Mouse (Mus musculus) CD4-positive helper T cell, adult 2 months (primary cell): Measurements from ENCODE around the gene Rasgef1a.

Experiments used
- DNase-seq: peaks from one replicate; pipeline ENCODE4 v3.0.0-alpha.2; 2012; ENCODE audit warnings: low read depth, missing footprints, low spot score

Rasgef1a gene

DNA sequence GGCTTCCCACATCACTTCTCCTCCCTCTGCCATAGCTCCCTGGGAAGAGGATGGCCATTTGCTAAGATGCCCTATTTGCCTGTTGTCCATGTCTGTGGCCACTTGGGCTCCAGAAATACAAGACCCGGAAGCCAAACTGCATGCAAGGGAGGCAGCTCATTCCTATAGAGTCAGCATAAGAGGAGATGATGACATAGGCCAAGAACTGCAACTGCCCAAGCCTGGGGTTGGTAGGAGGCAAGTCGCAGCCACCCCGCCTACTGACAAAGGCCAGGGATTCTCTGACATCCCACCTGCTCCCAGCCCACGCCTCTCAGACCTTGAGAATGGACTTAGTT, 59.7 kb downstream of the Rasgef1a start:
- DNase-seq, result no peak

DNA sequence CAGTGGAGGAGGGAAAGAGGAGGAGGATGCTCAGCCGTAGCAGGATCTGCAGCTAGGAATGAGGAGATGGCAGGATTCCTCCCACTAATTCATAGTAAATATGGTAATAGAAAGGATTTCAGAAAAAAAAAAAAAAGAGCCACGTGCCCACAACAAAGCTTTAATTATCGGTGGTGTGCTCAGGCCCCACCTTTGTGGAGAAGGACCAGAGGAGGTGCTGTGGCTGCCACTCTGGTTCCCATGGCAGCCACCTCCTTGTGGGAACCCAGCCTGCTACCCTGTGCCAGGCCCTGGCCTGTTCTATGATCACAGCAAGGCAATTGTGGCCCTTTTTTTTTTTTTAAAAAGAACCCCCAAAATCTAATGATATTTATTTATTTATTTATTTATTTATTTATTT, 60.2 kb downstream of the Rasgef1a start:
- DNase-seq, result no peak

DNA sequence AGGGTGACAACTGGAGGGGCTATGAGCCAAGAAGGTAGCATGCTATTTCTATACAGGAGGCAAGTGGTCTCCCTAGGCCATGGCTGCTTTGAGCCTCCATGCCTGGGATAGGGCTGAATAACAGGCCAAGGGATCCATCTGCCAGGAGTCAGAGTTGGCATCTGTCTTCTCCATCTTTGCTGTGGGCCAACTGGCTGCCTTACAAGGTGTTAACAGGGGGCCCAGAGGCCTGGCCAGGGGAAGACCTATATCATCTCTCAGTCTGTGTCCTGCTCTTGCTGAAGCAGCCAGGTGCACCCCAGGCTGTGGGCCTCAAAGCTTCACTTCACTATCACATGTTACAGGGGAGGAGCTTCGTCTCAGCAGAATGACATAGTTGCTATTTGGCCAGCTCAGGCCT, 60.9 kb downstream of the Rasgef1a start:
- DNase-seq, result no peak

DNA sequence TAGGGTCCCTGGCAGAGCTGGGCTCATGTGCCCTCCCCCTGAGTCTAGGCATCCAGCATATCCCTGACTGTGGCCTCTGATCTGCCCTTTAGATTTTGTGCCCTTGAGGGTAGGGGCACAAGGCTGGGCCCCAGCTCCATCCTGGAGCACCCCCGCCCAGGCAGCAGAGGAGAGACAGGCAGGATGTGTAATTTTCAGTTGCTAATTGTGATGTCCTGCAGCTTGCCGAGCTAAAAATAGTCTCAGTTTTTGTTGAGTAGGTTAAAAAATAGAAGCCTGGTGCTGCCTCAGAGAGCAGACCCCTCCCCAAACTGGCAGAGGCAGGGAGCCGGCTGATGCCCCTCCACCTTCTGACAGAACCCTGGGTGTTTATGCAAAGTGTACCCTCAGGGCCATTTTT, 62.9 kb downstream of the Rasgef1a start:
- no peak for DNase-seq

DNA sequence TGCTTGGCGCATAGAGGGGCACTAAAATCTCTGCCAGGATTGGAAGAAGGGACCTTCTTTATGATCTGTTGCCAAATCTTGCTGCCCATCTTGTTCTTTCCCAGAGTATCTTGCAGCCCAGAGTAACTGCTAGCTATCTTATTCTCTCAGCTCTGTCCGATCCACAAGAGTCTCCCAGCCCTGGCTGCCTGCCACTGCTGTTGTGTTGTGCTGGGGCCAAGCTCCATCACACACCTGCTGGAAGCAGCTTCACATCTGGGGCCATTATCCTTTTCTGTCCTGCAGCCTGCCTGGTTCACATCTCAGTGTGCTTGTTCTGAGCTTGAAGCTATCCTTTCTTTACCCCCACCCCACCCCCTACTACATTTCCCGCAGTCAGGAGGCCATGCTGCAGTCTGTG, 65.0 kb downstream of the Rasgef1a start:
- DNase-seq, result no peak

DNA sequence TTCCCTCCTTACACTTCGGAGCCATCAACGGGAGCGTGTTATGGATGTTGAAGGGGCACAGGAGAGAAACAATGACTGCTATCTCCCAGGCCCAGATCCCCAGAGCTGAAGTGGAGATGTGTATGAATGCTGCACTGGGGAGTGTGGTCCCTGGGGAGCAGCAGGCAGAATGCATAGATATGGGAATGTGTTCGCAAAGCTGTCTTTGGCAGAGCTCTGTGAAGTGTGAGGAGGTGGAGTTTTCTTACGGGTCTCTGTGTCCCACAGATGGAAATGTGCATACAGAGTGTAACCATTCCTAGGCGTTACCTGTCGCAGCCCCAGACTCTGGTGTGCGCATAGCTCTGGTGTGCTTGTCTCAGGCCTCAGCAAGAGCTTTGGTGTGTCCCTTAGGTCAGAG, 65.5 kb downstream of the Rasgef1a start:
- DNase-seq, result no peak

DNA sequence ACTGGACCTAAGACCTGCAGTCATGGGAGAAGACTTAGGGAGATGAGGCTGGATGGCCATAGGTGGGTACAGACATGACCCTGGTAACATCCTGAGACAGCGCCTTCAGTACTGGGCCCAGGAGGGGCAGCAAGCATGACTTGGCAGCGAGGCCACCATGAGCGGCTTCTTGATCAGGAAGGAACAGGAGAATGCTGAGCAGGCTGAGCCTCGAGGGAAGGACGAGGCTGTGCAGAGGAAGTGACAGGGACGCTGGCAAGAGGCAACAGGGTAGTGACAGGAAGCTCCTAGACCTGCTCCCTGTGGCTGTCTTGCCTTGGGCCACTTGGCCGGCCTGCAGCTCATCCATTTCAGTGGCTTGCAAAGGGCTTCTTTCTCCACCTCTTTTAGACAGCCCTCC, 66.2 kb downstream of the Rasgef1a start:
- DNase-seq, result no peak

DNA sequence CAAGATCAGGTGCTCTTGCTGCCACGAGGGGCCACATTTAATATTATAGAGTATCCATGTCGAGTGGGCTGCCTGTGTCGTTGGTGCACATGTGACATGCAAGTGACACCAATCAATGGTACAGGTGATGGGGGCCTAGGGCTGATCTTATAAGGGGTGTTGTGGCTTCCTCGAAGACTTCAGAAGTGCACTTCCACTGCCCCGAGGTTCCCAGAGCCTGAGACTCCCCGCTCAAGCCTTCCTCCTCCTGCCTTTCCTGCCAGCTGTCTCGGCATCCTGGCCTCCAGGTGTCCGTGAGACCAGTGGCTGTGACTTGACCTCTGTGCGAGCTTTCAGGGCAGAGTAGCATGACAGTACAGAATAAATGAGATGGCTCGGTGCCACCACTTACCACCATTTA, 67.5 kb downstream of the Rasgef1a start:
- DNase-seq, result no peak

DNA sequence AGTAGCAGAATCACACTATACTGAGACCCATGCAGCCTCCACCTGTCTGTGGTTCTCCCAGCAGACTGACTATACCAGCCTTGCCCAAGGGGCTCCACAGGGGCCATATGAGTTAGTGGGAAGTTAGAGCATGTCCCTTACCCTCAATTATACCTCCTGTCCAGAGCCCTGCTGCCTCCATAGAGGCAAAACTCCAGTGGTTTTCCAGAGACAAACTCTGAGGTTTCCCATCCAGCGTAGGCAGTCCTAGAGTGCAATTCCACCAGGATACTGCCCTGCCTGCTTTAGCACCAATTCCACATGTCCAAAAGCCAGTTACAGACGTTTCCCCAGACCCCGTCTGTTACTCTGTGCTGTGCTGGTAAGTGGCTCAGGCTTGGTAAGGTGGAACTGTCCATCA, 68.1 kb downstream of the Rasgef1a start:
- no peak for DNase-seq

DNA sequence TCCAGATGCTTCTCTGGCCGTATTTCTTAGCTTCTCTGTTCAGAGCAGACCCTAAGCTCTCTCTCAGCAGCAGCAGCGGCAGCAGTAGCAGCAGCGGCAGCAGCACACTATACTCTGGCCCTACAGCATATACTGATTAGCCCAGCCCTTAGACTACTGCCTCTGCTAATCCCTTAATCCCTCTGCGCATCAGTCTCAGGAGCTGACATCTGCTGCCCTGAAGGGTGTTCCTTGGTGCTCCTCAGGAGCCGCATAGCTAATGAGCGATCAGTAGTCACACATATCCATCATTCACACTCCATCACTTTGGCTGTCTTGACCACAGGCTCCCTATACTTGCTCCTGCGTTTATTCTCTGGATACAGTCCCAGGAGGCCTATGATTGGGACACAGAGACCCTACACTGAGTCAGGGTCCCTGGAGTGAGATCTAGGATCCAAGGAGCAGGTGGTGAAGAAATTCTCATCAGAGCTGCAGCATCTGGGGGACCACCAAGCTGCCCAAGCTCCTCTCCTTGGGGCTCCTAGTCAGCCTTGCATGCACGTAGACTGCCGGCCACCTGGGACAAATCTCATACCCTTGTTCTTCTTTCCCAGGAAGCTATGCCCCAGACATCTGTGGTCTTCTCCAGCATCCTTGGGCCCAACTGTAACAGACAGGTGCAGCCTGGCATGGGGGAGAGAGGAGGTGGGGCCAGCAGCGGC, 68.7 kb downstream of the Rasgef1a start:
- DNase-seq, result no peak

DNA sequence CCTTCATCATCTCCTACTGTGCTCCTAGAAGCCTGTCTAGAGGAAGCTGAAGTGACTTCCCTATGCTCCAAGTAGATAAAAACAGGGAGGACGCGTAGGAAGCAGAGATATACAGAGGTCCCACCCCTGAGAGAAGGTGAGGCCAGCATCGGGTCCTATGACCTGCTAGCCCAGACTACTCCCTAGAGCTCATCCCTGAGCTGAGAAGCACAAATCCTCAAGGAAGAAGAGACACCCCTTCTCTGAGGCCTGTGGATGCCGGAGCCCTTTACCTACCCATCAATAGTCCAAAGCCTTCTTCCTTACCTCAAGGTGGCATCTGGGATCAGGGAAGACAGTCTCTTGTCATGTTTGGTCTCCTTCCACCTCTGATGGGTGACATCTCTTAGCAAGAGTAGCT, 69.5 kb downstream of the Rasgef1a start:
- DNase-seq, result no peak

DNA sequence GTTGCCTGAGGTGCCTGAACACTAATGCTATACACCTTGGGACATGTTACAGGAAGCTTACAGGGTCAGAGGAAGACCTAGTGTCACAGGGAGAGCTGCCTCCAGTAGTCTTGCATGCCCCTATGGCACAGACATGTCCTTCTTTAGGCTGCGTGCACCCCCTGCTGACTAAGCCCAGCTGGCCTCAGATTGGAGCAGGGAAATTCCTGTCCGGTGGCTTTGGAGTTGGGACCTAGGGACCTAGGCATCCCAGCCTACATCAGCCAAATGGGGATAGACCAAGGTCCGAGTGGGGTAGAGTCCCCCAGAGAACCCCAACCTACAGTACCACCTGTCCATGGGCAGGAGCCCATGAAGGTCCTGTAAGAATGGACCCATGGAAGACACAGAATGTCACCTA, 71.1 kb downstream of the Rasgef1a start:
- DNase-seq, result no peak

DNA sequence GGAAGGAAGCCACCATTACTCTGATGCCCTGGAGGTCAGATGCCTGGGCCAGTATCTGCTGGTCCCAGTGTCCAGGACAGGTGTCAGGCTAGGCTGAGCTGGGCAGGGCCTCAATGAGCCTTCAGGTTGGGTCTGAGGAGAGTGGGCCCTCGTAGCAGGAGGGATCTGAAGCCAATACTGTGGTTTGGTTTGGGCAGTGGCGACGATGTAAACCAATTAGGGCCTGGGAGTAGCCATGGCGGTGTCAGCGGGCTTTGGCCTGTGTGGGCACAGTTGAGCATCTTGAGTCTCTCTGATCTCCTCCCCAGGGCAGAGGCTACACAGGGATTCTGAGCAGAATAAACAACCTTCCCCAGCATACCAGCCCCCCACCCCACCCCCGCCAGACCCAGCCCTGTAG, 72.4 kb downstream of the Rasgef1a start:
- no peak for DNase-seq

DNA sequence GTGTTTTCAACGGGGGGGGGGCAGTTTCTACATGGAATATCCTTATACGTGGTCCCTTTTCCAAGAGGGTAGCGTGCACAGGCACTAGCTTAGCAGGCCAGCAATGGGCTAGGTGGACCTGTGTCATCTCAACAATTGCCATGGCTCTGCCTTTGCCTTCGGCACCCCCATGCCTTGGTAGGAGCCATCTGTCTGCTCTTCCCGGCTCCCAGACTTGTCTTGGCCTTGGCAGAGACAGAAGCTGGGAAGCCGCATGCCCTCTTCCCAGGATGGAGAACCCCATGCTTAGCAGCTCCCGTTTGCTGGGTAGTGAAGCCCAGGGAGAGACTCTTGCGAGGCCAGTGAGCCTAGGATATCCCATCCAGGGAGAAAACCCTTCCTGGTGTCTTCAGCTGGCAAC, 73.4 kb downstream of the Rasgef1a start:
- DNase-seq, result no peak

DNA sequence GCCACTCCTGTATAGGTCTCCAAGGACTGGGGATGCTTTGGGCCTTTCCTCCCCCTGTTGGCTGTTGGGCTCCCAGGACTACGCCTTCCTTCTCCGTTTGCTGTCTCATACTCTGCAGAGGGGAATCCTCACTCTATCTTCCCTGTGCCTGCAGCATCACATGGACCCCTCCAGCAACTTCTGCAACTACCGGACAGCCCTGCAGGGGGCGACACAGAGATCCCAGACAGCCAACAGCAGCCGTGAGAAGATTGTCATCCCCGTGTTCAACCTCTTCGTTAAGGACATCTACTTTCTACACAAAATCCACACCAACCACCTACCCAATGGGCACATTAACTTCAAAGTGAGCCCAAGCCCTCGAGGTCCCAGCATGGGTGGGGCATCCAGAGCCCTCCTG, 76.7 kb downstream of the Rasgef1a start:
- no peak for DNase-seq

DNA sequence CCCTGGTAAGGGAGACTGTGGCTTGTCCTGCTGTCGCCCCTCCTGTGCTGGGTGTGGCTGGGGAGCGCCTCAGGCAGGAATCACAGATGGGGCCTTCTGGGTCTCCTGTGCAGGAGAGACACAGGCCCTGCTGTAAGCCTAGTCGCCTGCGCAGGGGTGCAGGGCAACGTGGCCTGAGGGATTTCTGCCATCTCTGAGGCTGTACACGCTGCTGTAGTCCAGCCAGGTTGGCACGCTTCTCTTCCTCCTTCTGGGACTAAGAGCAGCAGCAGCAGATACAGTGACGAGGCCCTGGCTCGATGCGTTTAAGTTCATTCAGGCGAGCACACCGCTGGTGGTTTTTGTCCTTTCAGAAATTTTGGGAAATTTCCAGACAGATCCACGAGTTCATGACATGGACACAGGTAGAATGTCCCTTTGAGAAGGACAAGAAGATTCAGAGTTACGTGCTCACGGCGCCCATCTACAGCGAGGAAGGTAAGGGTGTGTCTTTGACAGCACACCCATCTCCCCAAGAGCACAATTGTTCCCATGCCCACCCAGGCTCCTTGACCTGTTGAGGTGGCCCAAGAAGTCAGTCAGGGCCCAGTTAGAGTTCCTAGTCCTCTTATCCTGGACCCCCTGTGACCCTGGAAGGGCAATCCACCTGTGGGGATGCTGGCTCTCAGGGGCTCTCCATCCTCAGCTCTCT, 77.7 kb downstream of the Rasgef1a start:
- DNase-seq, result no peak

DNA sequence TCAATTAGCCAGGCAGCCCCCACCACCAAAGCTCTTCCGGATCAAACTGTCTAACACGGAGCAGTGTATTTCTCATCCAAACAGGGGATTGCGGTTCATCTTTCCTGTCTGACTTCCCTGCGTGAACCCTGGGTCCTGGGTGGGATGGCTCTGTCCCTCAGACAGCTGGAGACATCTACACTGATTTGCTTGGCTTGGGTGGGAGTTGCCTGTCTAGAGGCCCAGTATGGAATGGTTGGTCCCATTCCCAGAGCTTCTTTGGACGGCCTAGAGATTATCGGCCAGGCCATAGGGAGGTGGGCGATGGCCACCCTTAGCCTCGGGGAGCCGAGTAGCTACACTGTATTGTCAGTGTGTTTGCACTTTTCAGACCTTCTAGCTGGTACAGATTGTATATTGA, 79.6 kb downstream of the Rasgef1a start:
- no peak for DNase-seq

DNA sequence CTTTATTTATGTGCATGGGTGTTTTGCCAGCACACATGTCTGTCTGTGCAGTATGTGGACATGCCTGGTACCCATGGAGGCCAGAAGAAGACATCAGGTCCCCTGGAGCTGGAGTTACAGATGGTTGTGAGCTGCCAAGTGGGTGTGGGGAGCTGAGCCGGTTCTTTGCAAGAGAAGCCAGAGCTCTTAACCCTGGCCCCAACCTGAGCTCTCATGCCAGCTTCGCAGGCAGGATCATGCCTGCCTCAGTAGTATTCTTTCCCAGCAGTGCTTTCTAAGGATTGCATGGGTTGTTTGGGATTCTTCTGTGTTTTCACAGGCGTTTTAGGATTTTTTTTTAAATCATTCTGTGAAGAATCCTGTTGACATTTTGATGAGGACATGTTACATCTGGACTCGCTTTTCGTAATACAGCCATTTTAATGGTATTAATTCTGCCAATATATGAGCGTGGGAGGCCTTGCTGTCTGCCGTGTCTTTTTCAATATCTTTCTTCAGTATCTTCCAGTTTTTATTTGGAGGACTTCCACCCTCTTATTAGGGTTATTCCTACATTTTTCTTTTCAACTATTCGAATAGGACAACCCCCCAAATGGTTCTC, 86.6 kb downstream of the Rasgef1a start:
- no peak for DNase-seq

DNA sequence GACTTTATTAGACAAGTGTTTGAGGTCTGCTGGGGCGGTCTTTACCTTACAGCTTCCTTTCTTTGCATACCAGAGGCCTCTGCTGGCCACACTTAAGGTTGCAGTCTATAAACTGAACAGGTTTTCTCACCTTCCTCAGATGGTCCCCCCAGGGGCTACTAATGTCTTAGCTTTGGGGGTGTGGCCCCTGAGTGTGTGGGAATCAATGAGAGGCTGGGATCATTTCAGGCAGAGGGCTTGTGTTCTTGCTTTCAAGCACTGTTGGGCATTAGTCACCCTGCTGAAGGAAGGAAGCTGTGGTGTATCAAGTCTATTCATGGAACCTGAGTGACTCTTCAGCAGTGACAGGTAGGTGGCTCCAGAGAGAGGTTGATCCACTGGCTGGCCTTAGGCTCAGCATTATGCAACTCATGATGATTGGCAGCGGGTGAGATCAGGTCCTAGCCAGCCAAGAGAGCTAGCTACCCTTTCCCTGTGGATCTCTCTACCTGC, 88.1 kb downstream of the Rasgef1a start:
- no peak for DNase-seq

DNA sequence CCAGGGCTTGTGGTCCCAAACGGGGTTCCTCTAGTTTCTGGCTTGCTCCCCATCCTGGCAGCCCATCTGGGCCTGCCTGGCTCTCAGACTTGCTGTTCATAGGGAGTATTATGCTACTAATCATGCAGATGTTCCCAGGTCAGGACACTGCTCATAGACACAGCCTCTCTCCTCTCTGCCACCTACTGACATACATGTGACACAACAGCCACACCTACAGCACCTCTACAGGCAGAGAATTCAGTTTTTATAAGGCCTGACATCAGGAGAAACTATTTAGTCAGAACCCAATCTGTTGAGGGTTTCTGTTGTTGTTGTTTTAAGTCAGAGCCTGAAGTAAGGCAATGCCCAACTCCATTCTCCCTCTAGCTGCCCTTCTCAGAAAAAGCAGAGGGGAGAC, 100.6 kb downstream of the Rasgef1a start:
- DNase-seq, result no peak

DNA sequence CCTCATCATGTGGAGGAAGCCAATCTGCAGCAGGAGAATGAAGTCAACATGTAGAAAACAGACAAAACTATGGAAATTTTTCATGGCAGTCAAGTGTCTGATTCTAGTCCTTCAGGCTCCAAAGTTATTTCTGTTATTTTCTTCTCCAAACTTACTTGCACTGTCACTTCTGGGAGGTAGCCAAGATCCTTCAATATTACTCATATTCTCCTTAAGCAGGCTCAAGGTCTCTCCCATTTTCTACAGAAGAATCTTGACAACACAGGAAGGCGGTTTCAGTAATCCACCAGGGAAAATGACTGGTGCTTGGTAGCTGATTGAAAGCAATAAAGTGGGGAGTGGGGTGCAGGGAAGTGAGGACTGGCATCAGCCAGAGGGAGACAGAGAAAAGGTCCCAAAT, 111.5 kb downstream of the Rasgef1a start:
- DNase-seq, result no peak

DNA sequence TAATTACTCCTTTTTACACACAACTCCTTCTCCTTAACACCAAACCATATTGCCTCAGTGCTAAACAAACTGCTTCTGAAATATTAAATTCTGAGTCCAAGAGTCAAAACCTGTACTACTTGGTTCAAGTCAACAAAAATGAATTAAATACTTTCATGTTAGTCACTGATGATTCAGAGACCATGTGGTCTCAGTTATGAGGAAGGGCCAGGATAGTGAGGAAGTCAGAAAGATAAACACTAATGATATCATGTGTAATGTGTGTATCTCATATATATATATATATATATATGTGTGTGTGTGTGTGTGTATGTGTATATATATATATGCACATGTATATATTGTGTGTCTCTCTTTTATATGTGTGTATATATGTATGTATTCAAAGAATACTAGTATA, 115.3 kb downstream of the Rasgef1a start:
- DNase-seq, result no peak

DNA sequence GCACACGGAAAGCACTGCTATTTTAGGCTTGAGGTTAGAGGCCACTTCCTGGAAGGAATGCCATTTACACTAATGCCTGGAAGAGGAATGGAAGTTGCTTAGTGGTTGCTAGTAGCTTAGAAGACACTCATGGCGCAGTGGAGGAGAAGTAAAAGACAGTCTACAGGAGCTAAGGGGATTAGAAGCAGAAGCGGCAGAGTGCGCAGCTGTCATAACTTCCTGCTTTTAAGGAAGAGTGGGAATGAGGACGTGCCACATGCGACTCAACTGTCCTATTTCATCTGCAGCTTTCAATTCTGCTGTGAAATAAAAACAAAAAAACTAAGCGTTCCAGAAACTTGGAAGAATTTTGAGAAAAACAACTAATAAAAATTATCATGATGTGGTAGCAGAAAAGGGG, 116.0 kb downstream of the Rasgef1a start:
- no peak for DNase-seq
